25 mouse cellular contexts compared by ENCODE assay signal in the genomic region with DNA sequence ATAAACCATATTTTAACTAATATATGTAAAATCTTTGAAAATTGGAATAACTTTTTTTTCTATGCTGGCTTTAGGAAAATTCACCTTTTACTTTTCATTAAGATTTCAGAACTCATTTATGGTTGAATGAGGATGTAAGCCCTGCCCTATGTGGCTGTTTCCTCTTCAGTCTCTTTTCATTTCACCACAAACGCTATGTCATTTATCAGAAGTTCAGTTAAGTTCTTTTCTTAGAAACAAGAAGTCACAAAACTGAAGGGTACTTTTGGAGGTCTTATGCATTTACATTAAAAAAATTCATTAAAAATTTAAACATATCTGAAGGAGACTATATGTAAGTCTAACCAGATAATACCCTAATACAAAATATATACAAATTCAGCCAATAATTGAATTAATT. TPM values are rescaled to one million over a fixed set of nuclear protein-coding genes. Genes with fewer than 3 reads are reported as not detected.
DNase-seq lines count a peak whose midpoint lies in the region; ATAC-seq and TF ChIP-seq lines count a peak whose summit lies in the region.
"Had no signal": no experiment of that assay in that cellular context is flagged by ENCODE, and none has a peak within 500 bp of the region (broad histone marks: within the 10 kb centered on the region; RNA-seq: fewer than 3 reads in every experiment).

No protein-coding gene starts in this region.

- no peak for TF ChIP-seq EP300 in lung, postnatal 0 days (IDR thresholded peaks at IDR 0.05)

- no peak for TF ChIP-seq CTCF in lung, postnatal 0 days (IDR thresholded peaks at IDR 0.05)
- TF ChIP-seq CTCF in kidney, adult 2 months (conservative IDR thresholded peaks at IDR 0.05; ENCODE audit: insufficient read depth, insufficient read length, low read depth, low read length) = no peak

- H3K27me3 ChIP-seq in lung, postnatal 0 days (replicated peaks; ENCODE audit: insufficient read depth, low read length) = no peaks in the 10 kb centered on the region
- H3K27me3 ChIP-seq in kidney, adult 2 months (replicated peaks; ENCODE audit: control insufficient read depth, insufficient read depth, low read length) = no peaks in the 10 kb centered on the region
- H3K27me3 ChIP-seq: embryonic facial prominence, embryonic 15.5 days; forebrain, embryonic 15.5 days; heart, embryonic 12.5 days had no signal

- no peak for TF ChIP-seq POLR2A in kidney, adult 2 months (IDR thresholded peaks at IDR 0.05; ENCODE audit: low read depth, low read length)

- DNase-seq in thymus, postnatal 0 days (ENCODE audit: low spot score) = peak; percentile 19
- no peak for DNase-seq in thymus, adult 18-20 months
- DNase-seq in MEL-GATA-1-ER (ENCODE audit: extremely low read depth, low read depth) = peak; percentile 79
- DNase-seq in spleen, postnatal 4 days (ENCODE audit: low spot score in 2 of 2) = no peak
- DNase-seq in lung, postnatal 0 days (ENCODE audit: low spot score) = no peak
- no peak for DNase-seq in kidney, adult 2 months
- DNase-seq: adrenal gland, adult 8-10 months; adrenal gland, postnatal 36 days; cerebellum, adult 2 months; cerebellum, postnatal 10 days; embryo, embryonic 11 days; gastrocnemius, postnatal 14 days had no signal

- H3K27ac ChIP-seq in lung, postnatal 0 days (ENCODE audit: low read length) = no peak overlapping the region
- no peak overlapping the region for H3K27ac ChIP-seq in kidney, adult 2 months (ENCODE audit: insufficient read depth, low read depth, low read length)
- H3K27ac ChIP-seq: embryonic facial prominence, embryonic 15.5 days; forebrain, embryonic 10.5 days; forebrain, embryonic 15.5 days; hindbrain, embryonic 10.5 days; hindbrain, embryonic 14.5 days had no signal

- peak; percentile 78 for ATAC-seq in megakaryocyte, adult 5-6 weeks (ENCODE audit: poor library complexity, severe bottlenecking)
- ATAC-seq in lung, postnatal 0 days = no peak
- ATAC-seq: forebrain, embryonic 15.5 days had no signal

- H3K4me1 ChIP-seq in lung, postnatal 0 days (ENCODE audit: insufficient read depth, low read depth, low read length) = no peaks in the 10 kb centered on the region
- H3K4me1 ChIP-seq in kidney, adult 2 months (ENCODE audit: control insufficient read depth, insufficient read depth, low read length) = no peaks in the 10 kb centered on the region
- H3K4me1 ChIP-seq: embryonic facial prominence, embryonic 15.5 days; forebrain, embryonic 10.5 days; forebrain, embryonic 15.5 days; heart, embryonic 12.5 days; hindbrain, embryonic 10.5 days had no signal

- 68% methylated on average over 1 of the region's 1 CpGs for WGBS in lung, postnatal 0 days
- 81% methylated on average over 1 of the region's 1 CpGs for WGBS in kidney, adult 2 months

- no peak overlapping the region for H3K4me3 ChIP-seq in lung, postnatal 0 days (ENCODE audit: low read depth, low read length)
- no peak overlapping the region for H3K4me3 ChIP-seq in kidney, adult 2 months (ENCODE audit: insufficient read depth, low read depth, low read length)
- H3K4me3 ChIP-seq: embryonic facial prominence, embryonic 15.5 days; erythroblast, embryonic 14.5 days; forebrain, embryonic 10.5 days; forebrain, embryonic 15.5 days; heart, embryonic 12.5 days; hindbrain, embryonic 10.5 days had no signal

- no peak overlapping the region for H3K4me2 ChIP-seq in lung, postnatal 0 days (replicated peaks; ENCODE audit: low read depth, low read length)
- H3K4me2 ChIP-seq: embryonic facial prominence, embryonic 15.5 days; forebrain, embryonic 15.5 days; heart, embryonic 12.5 days; hindbrain, embryonic 14.5 days had no signal

- H3K36me3 ChIP-seq in lung, postnatal 0 days (ENCODE audit: insufficient read depth, low read length) = no peaks in the 10 kb centered on the region
- H3K36me3 ChIP-seq in kidney, adult 2 months (ENCODE audit: control insufficient read depth, insufficient read depth, low read length) = no peaks in the 10 kb centered on the region
- H3K36me3 ChIP-seq: embryonic facial prominence, embryonic 15.5 days; forebrain, embryonic 10.5 days; forebrain, embryonic 15.5 days; heart, embryonic 12.5 days; hindbrain, embryonic 10.5 days had no signal

- H3K9me3 ChIP-seq in lung, postnatal 0 days (ENCODE audit: low read length) = no peaks in the 10 kb centered on the region
- H3K9me3 ChIP-seq: embryonic facial prominence, embryonic 15.5 days; forebrain, embryonic 10.5 days; forebrain, embryonic 15.5 days; heart, embryonic 12.5 days; hindbrain, embryonic 10.5 days had no signal

- no peak overlapping the region for H3K9ac ChIP-seq in lung, postnatal 0 days (replicated peaks; ENCODE audit: low read depth)
- H3K9ac ChIP-seq: embryonic facial prominence, embryonic 15.5 days; forebrain, embryonic 15.5 days; heart, embryonic 12.5 days; hindbrain, embryonic 14.5 days had no signal

RNA-seq across cellular contexts. Expression of a gene that starts 15.9 kb away (rescaled TPM):
- 0.17 TPM in 1 of 2 replicates, not detected in the other for polyA plus RNA-seq in thymus, postnatal 0 days (2015; fragmentation: Nextera tagmentation; extraction: Ambion mirVana)
- total RNA-seq in megakaryocyte, adult 5-6 weeks (2015) = 0.54 TPM in 1 of 2 replicates, not detected in the other
- 0.44 TPM in 1 of 2 replicates, not detected in the other for total RNA-seq in megakaryocyte, adult 5-6 weeks (2017)
- not detected in 2 replicates for polyA plus RNA-seq in lung, postnatal 0 days (2015; fragmentation: Nextera tagmentation; extraction: Ambion mirVana)
- polyA plus RNA-seq in kidney, adult 2 months (2012; rRNA removed) = 0.09 and 0.12 TPM in 2 replicates
- total RNA-seq: adrenal gland, adult 8-10 months; adrenal gland, postnatal 36 days; gastrocnemius, postnatal 14 days; heart, adult 8-10 months; heart, postnatal 25 days had no signal
- polyA plus RNA-seq: cerebellum, adult 2 months; embryonic facial prominence, embryonic 11.5 days; erythroblast, embryonic 14.5 days; forebrain, embryonic 10.5 days; forebrain, embryonic 15.5 days; heart, embryonic 12.5 days; heart, embryonic 16.5 days; hindbrain, embryonic 10.5 days; intestine, embryonic 14.5 days had no signal

RNA-seq across cellular contexts. Expression of a gene that starts 26.8 kb away (rescaled TPM):
- 3.9 and 4.5 TPM in 2 replicates for polyA plus RNA-seq in thymus, postnatal 0 days (2015; fragmentation: Nextera tagmentation; extraction: Ambion mirVana)
- total RNA-seq in megakaryocyte, adult 5-6 weeks (2015) = 449 and 472 TPM in 2 replicates
- 389 and 405 TPM in 2 replicates for total RNA-seq in megakaryocyte, adult 5-6 weeks (2017)
- 4.0 and 4.3 TPM in 2 replicates for polyA plus RNA-seq in lung, postnatal 0 days (2015; fragmentation: Nextera tagmentation; extraction: Ambion mirVana)
- polyA plus RNA-seq in kidney, adult 2 months (2012; rRNA removed) = 0.34 and 0.63 TPM in 2 replicates
- polyA plus RNA-seq: erythroblast, embryonic 14.5 days had no signal

RNA-seq across cellular contexts. Expression of a gene that starts 40.5 kb away (rescaled TPM):
- polyA plus RNA-seq in thymus, postnatal 0 days (2015; fragmentation: Nextera tagmentation; extraction: Ambion mirVana) = 53.2 and 58.8 TPM in 2 replicates
- 21.3 and 25.9 TPM in 2 replicates for total RNA-seq in megakaryocyte, adult 5-6 weeks (2015)
- 20.6 and 22.7 TPM in 2 replicates for total RNA-seq in megakaryocyte, adult 5-6 weeks (2017)
- polyA plus RNA-seq in lung, postnatal 0 days (2015; fragmentation: Nextera tagmentation; extraction: Ambion mirVana) = 0.39 and 0.48 TPM in 2 replicates
- 0.11 and 0.78 TPM in 2 replicates for polyA plus RNA-seq in kidney, adult 2 months (2012; rRNA removed)
- total RNA-seq: gastrocnemius, postnatal 14 days had no signal
- polyA plus RNA-seq: forebrain, embryonic 15.5 days; heart, embryonic 12.5 days; hindbrain, embryonic 10.5 days; hindbrain, embryonic 14.5 days had no signal

Comparison
In these comparisons a context has a peak if more than half of its experiments do, and no peak if none do; other contexts are left out.
1. DNase-seq: peak in thymus, postnatal 0 days (single experiment) and MEL-GATA-1-ER (single experiment); none in thymus, adult 18-20 months (0 of 2), spleen, postnatal 4 days (0 of 2), lung, postnatal 0 days (single experiment) and kidney, adult 2 months (single experiment).
2. RNA of a gene that starts 40.5 kb away (polyA plus RNA-seq): 53.2 to 58.8 TPM in thymus, postnatal 0 days; 0.11 to 0.78 TPM in kidney, adult 2 months and 0.39 to 0.48 TPM in lung, postnatal 0 days; every median in the first group is over 10 times any median in the second.